12 mouse cellular contexts compared by ENCODE assay signal in the genomic region with DNA sequence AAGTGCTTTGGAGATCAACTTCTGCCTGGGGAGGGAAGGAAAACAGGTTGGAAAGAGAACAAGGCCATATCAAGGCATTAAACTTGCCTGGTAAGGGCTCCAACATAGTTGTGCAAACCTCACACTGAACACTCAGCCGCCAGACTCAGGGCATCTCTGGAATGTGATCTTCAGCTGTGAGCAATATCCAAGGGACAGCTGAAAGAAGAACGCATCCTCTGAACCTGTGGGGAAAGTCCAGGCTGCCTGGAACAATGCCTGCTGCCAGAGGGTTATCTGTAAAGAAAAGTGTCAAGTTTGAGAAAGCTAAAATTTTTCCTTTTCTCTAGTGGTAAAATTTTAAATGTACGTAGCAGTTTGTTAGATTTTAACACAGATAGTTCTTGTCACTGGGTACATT.
"Had no signal": no experiment of that assay in that cellular context is flagged by ENCODE, and none has a peak within 500 bp of the region (broad histone marks: within the 10 kb centered on the region; RNA-seq: fewer than 3 reads in every experiment).

No protein-coding gene starts in this region.

- ATAC-seq: intestine, embryonic 15.5 days; lung, postnatal 0 days had no signal

- H3K4me3 ChIP-seq: intestine, embryonic 15.5 days; limb, embryonic 10.5 days; liver, embryonic 15.5 days; midbrain, embryonic 10.5 days; neural tube, embryonic 12.5 days had no signal

- H3K9ac ChIP-seq: hindbrain, embryonic 14.5 days; intestine, embryonic 15.5 days; liver, embryonic 15.5 days; neural tube, embryonic 12.5 days had no signal

- H3K4me1 ChIP-seq: midbrain, embryonic 10.5 days; neural tube, embryonic 12.5 days had no signal

- H3K27ac ChIP-seq: hindbrain, embryonic 14.5 days; intestine, embryonic 15.5 days; limb, embryonic 10.5 days; liver, embryonic 15.5 days; midbrain, embryonic 10.5 days; neural tube, embryonic 12.5 days had no signal

- H3K36me3 ChIP-seq: intestine, embryonic 15.5 days; limb, embryonic 10.5 days; liver, embryonic 15.5 days; midbrain, embryonic 10.5 days; neural tube, embryonic 12.5 days had no signal

- H3K27me3 ChIP-seq: neural tube, embryonic 12.5 days had no signal

- H3K4me2 ChIP-seq: hindbrain, embryonic 14.5 days; intestine, embryonic 15.5 days; liver, embryonic 11.5 days; liver, embryonic 15.5 days; neural tube, embryonic 12.5 days had no signal

- H3K9me3 ChIP-seq: intestine, embryonic 15.5 days; limb, embryonic 10.5 days; liver, embryonic 15.5 days; midbrain, embryonic 10.5 days; neural tube, embryonic 12.5 days had no signal

- DNase-seq: lung, adult 2 months; lung, postnatal 4 days; midbrain, embryonic 14.5 days; right cerebral cortex, postnatal 14 days had no signal
